Mouse (Mus musculus): ENCODE measurements around the gene Best2.

DNA sequence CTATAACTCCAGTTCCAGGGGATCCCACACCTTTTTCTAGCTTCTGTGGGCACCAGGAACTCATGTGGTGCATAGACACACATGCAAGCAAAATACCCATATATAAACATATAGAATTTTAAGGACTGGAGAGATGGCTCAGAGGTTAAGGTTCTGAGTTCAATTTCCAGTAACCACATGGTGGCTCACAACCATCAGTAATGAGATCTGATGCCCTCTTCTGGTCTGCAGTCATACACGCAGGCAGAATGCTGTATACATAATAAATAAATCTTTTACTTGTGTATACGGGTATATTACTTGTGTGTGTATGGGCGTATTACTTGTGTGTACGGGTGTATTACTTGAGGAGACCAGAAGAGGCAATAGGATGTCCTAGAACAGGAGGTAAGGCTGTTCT, 50.4 kb downstream of the Best2 start:
- TF ChIP-seq CTCF (IDR thresholded peaks at IDR 0.05) (peak; percentile 22; the same call in 1 of the 2 replicates), POLR2A (IDR thresholded peaks at IDR 0.05; ENCODE audit: insufficient read depth, low read depth, low read length) (no peak)

All from heart, adult 2 months (tissue).